Mouse (Mus musculus) cortical plate, adult 2 months (tissue): ENCODE measurements around the gene Pi4kb. TPM values are rescaled to one million over a fixed set of nuclear protein-coding genes. Genes with fewer than 3 reads are reported as not detected.

Source experiments
- H3K27ac ChIP-seq: fragments of 200-500 bp; 2 replicates; pipeline ENCODE4 v1.5.1; 2012; ENCODE audit warnings: low read length, control low read depth, inconsistent platforms; ENCODE audit not compliant: insufficient read depth
- H3K4me1 ChIP-seq: fragments of 200-500 bp; 2 replicates; pipeline ENCODE4 v1.6.1; 2011; ENCODE audit warnings: low read length; ENCODE audit not compliant: control insufficient read depth, insufficient read depth
- H3K4me3 ChIP-seq: fragments of 200-500 bp; 2 replicates; pipeline ENCODE4 v1.5.1; 2011; ENCODE audit warnings: mild to moderate bottlenecking, low read length, control low read depth; ENCODE audit not compliant: insufficient read depth
- CTCF ChIP-seq: fragments of 200-500 bp; IDR thresholded peaks from 2 replicates; pipeline ENCODE4 v1.5.1; 2011; ENCODE audit warnings: mild to moderate bottlenecking, control low read depth, low read length; ENCODE audit not compliant: insufficient read depth; ENCODE audit errors: extremely low read depth
- POLR2A ChIP-seq: fragments of 200-500 bp; IDR thresholded peaks from 2 replicates; pipeline ENCODE4 v1.6.1; 2011; ENCODE audit warnings: mild to moderate bottlenecking, low read length, control low read depth; ENCODE audit not compliant: insufficient read depth; ENCODE audit errors: extremely low read depth
- polyA plus RNA-seq: library from polyadenylated mRNA; depleted of rRNA; stranded (reverse); fragments of >200 nt; gene quantifications from 2 replicates; pipeline ENCODE4 v1.2.3, GENCODE M21; 2012

Pi4kb gene
- polyA plus RNA-seq, 1 experiment = 56.6 TPM

- H3K4me1 ChIP-seq = no peaks in the 10 kb centered on the region
- H3K4me3 ChIP-seq = no peak overlapping the region
- H3K27ac ChIP-seq = no peak overlapping the region
- TF ChIP-seq CTCF (no peak), POLR2A (no peak)
These were observed 28.0 kb downstream of the Pi4kb start for GRCm38 (mm10) chr3:95002569-95002968.

- H3K27ac ChIP-seq = no peak overlapping the region
- TF ChIP-seq CTCF (no peak), POLR2A (no peak)
- H3K4me1 ChIP-seq = no peaks in the 10 kb centered on the region
- no peak overlapping the region for H3K4me3 ChIP-seq
These were observed 28.7 kb downstream of the Pi4kb start for GRCm38 (mm10) chr3:95003273-95003672.

- no peak overlapping the region for H3K4me3 ChIP-seq
- H3K27ac ChIP-seq = no peak overlapping the region
- TF ChIP-seq POLR2A (no peak), CTCF (no peak)
- no peaks in the 10 kb centered on the region for H3K4me1 ChIP-seq
These were observed 31.1 kb downstream of the Pi4kb start for GRCm38 (mm10) chr3:95005651-95006050.

- Histone ChIP-seq H3K4me1 (no peaks in the 10 kb centered on the region), H3K4me3 (no peak overlapping the region), H3K27ac (no peak overlapping the region)
- TF ChIP-seq CTCF (no peak), POLR2A (no peak; the same call in 1 of the 2 replicates)
These were observed 33.2 kb downstream of the Pi4kb start for GRCm38 (mm10) chr3:95007706-95008105.

- Histone ChIP-seq H3K27ac (no peak overlapping the region), H3K4me1 (no peaks in the 10 kb centered on the region), H3K4me3 (no peak overlapping the region)
- TF ChIP-seq POLR2A (no peak), CTCF (no peak)
These were observed 35.9 kb downstream of the Pi4kb start for GRCm38 (mm10) chr3:95010396-95010795.

- TF ChIP-seq POLR2A (no peak), CTCF (no peak)
- Histone ChIP-seq H3K4me3 (no peak overlapping the region), H3K27ac (no peak overlapping the region), H3K4me1 (peaks cover 2% of the 10 kb centered on the region; the same call in 1 of the 2 replicates)
These were observed 38.5 kb downstream of the Pi4kb start for GRCm38 (mm10) chr3:95012982-95013381.

- H3K4me1 ChIP-seq = peaks cover 2% of the 10 kb centered on the region; the same call in 1 of the 2 replicates
- TF ChIP-seq POLR2A = no peak
- no peak for TF ChIP-seq CTCF
- H3K27ac ChIP-seq = no peak overlapping the region
- H3K4me3 ChIP-seq = peak overlapping the region; percentile 71
These were observed 39.3 kb downstream of the Pi4kb start for GRCm38 (mm10) chr3:95013699-95014427.

GRCm38 (mm10) chr3:95014428-95015151 lies 40.1 kb downstream of the Pi4kb start:
- TF ChIP-seq CTCF (no peak), POLR2A (no peak)
- peak overlapping the region; percentile 24; the same call in 1 of the 2 replicates for H3K27ac ChIP-seq
- H3K4me1 ChIP-seq = peaks cover 2% of the 10 kb centered on the region; the same call in 1 of the 2 replicates
- H3K4me3 ChIP-seq = peak overlapping the region; percentile 71

GRCm38 (mm10) chr3:95015337-95015872 lies 40.9 kb downstream of the Pi4kb start, which contains the start of gene Zfp687:
Gene Zfp687, minus strand, starts transcription at chr3:95015448.
- peak within 1 kb of the TSS; percentile 71 for H3K4me3 ChIP-seq
- peak within 1 kb of the TSS; percentile 64 for H3K27ac ChIP-seq
- TF ChIP-seq CTCF = no peak
- peak; percentile 95 for TF ChIP-seq POLR2A
- peaks cover 2% of the 10 kb centered on the region; the same call in 1 of the 2 replicates for H3K4me1 ChIP-seq

GRCm38 (mm10) chr3:95015891-95016531 lies 41.5 kb downstream of the Pi4kb start:
- peak overlapping the region; percentile 64 for H3K27ac ChIP-seq
- peak overlapping the region; percentile 71 for H3K4me3 ChIP-seq
- TF ChIP-seq POLR2A (0 out of 2 replicates have a peak, but pooled peaks have one; percentile 42), CTCF (no peak)
- H3K4me1 ChIP-seq = peaks cover 2% of the 10 kb centered on the region; the same call in 1 of the 2 replicates
